Mouse (Mus musculus): ENCODE data around the gene Tspan14. TPM values are rescaled to one million over a fixed set of nuclear protein-coding genes. Genes with fewer than 3 reads are reported as not detected.

Tspan14 gene
- polyA plus RNA-seq, 1 experiment from 2014 or later = 44.6 TPM

GRCm38 (mm10) chr14:40967598-40967900, 942 bp upstream of the Tspan14 start:
- ATAC-seq = no peak
- H3K36me3 ChIP-seq = no peaks in the 10 kb centered on the region
- H3K4me2 ChIP-seq = peak overlapping the region; percentile 95
- peak overlapping the region; percentile 76 for H3K27ac ChIP-seq
- WGBS (ENCODE audit: insufficient replicate concordance) = 10% methylated on average over 6 of the region's 6 CpGs
- H3K4me3 ChIP-seq = peak overlapping the region; percentile 88
- H3K9me3 ChIP-seq (replicated peaks) = no peaks in the 10 kb centered on the region
- peak overlapping the region; percentile 66 for H3K9ac ChIP-seq
- H3K4me1 ChIP-seq = peaks cover 59% of the 10 kb centered on the region
- H3K27me3 ChIP-seq (replicated peaks) = no peaks in the 10 kb centered on the region

GRCm38 (mm10) chr14:40966862-40967597, 423 bp upstream of the Tspan14 start:
- no peaks in the 10 kb centered on the region for H3K9me3 ChIP-seq (replicated peaks)
- WGBS (ENCODE audit: insufficient replicate concordance) = under 1% methylated on average over 57 of the region's 62 CpGs

GRCm38 (mm10) chr14:40965507-40966356, 875 bp downstream of the Tspan14 start:
- ATAC-seq = no peak; the same call in 1 of the 2 replicates
- Histone ChIP-seq H3K27ac (peak overlapping the region; percentile 95), H3K27me3 (replicated peaks) (no peaks in the 10 kb centered on the region), H3K4me3 (peak overlapping the region; percentile 88), H3K4me2 (peak overlapping the region; percentile 95), H3K9me3 (replicated peaks) (no peaks in the 10 kb centered on the region), H3K36me3 (no peaks in the 10 kb centered on the region), H3K4me1 (peaks cover 65% of the 10 kb centered on the region), H3K9ac (peak overlapping the region; percentile 96)
- under 1% methylated on average over 15 of the region's 15 CpGs for WGBS (ENCODE audit: insufficient replicate concordance)

More at GRCm38 (mm10) chr14:40966862-40967597, 423 bp upstream of the Tspan14 start:
- Histone ChIP-seq H3K27ac (peak overlapping the region; percentile 95), H3K27me3 (replicated peaks) (no peaks in the 10 kb centered on the region), H3K4me2 (peak overlapping the region; percentile 95), H3K9ac (peak overlapping the region; percentile 96), H3K4me3 (peak overlapping the region; percentile 88), H3K4me1 (peaks cover 59% of the 10 kb centered on the region), H3K36me3 (no peaks in the 10 kb centered on the region)
- ATAC-seq = peak; percentile 86

GRCm38 (mm10) chr14:40964881-40965280, 1.7 kb downstream of the Tspan14 start:
- Histone ChIP-seq H3K9me3 (replicated peaks) (no peaks in the 10 kb centered on the region), H3K4me2 (peak overlapping the region; percentile 95), H3K4me3 (peak overlapping the region; percentile 88), H3K9ac (peak overlapping the region; percentile 96), H3K4me1 (peaks cover 73% of the 10 kb centered on the region), H3K27me3 (replicated peaks) (no peaks in the 10 kb centered on the region), H3K36me3 (no peaks in the 10 kb centered on the region), H3K27ac (peak overlapping the region; percentile 58)
- no peak for ATAC-seq

- H3K9me3 ChIP-seq (replicated peaks) = no peaks in the 10 kb centered on the region
- H3K27ac ChIP-seq = peak overlapping the region; percentile 58
- H3K27me3 ChIP-seq (replicated peaks) = no peaks in the 10 kb centered on the region
- ATAC-seq = no peak
- peak overlapping the region; percentile 88; the same call in 1 of the 2 replicates for H3K4me3 ChIP-seq
- H3K4me1 ChIP-seq = peaks cover 77% of the 10 kb centered on the region
- no peaks in the 10 kb centered on the region for H3K36me3 ChIP-seq
- H3K4me2 ChIP-seq = peak overlapping the region; percentile 95
- WGBS (ENCODE audit: insufficient replicate concordance) = 91% methylated on average over 3 of the region's 3 CpGs
- H3K9ac ChIP-seq = 0 out of 2 replicates have a peak overlapping the region, but pooled peaks have one; percentile 69
Measured at GRCm38 (mm10) chr14:40964214-40964610, 2.4 kb downstream of the Tspan14 start.

- Histone ChIP-seq H3K9ac (peak overlapping the region; percentile 69), H3K9me3 (replicated peaks) (no peaks in the 10 kb centered on the region), H3K27ac (peak overlapping the region; percentile 93), H3K4me3 (peak overlapping the region; percentile 31; the same call in 1 of the 2 replicates), H3K4me1 (peaks cover 82% of the 10 kb centered on the region), H3K36me3 (no peaks in the 10 kb centered on the region), H3K27me3 (replicated peaks) (no peaks in the 10 kb centered on the region), H3K4me2 (peak overlapping the region; percentile 95)
- 33% methylated on average over 3 of the region's 3 CpGs for WGBS (ENCODE audit: insufficient replicate concordance)
- ATAC-seq = no peak
Measured at GRCm38 (mm10) chr14:40963501-40964213, 3.0 kb downstream of the Tspan14 start.

- peak overlapping the region; percentile 31 for H3K4me3 ChIP-seq
Measured at GRCm38 (mm10) chr14:40962365-40963290, 4.0 kb downstream of the Tspan14 start.

GRCm38 (mm10) chr14:40960237-40960636, 6.4 kb downstream of the Tspan14 start:
- Histone ChIP-seq H3K4me2 (peak overlapping the region; percentile 21; the same call in 1 of the 2 replicates), H3K27me3 (replicated peaks) (no peaks in the 10 kb centered on the region), H3K27ac (peak overlapping the region; percentile 77), H3K9ac (0 out of 2 replicates have a peak overlapping the region, but pooled peaks have one; percentile 4), H3K9me3 (replicated peaks) (no peaks in the 10 kb centered on the region), H3K4me3 (no peak overlapping the region), H3K36me3 (no peaks in the 10 kb centered on the region), H3K4me1 (peaks cover 92% of the 10 kb centered on the region)
- WGBS (ENCODE audit: insufficient replicate concordance) = 56% methylated on average over 4 of the region's 4 CpGs
- no peak for ATAC-seq

More at GRCm38 (mm10) chr14:40962365-40963290, 4.0 kb downstream of the Tspan14 start:
- H3K4me1 ChIP-seq = peaks cover 83% of the 10 kb centered on the region
- peak; percentile 62 for ATAC-seq
- no peaks in the 10 kb centered on the region for H3K36me3 ChIP-seq
- no peaks in the 10 kb centered on the region for H3K9me3 ChIP-seq (replicated peaks)
- peak overlapping the region; percentile 69 for H3K9ac ChIP-seq
- no peaks in the 10 kb centered on the region for H3K27me3 ChIP-seq (replicated peaks)
- 37% methylated on average over 11 of the region's 11 CpGs for WGBS (ENCODE audit: insufficient replicate concordance)
- H3K27ac ChIP-seq = peak overlapping the region; percentile 93
- H3K4me2 ChIP-seq = peak overlapping the region; percentile 95

GRCm38 (mm10) chr14:40959586-40959985, 7.0 kb downstream of the Tspan14 start:
- Histone ChIP-seq H3K4me1 (peaks cover 92% of the 10 kb centered on the region), H3K9ac (peak overlapping the region; percentile 42; the same call in 1 of the 2 replicates), H3K27me3 (replicated peaks) (no peaks in the 10 kb centered on the region), H3K9me3 (replicated peaks) (no peaks in the 10 kb centered on the region), H3K27ac (peak overlapping the region; percentile 77), H3K4me3 (no peak overlapping the region), H3K36me3 (no peaks in the 10 kb centered on the region), H3K4me2 (peak overlapping the region; percentile 32)
- no peak for ATAC-seq
- WGBS (ENCODE audit: insufficient replicate concordance) = 25% methylated on average over 3 of the region's 3 CpGs

- H3K27me3 ChIP-seq (replicated peaks) = no peaks in the 10 kb centered on the region
- no peaks in the 10 kb centered on the region for H3K9me3 ChIP-seq (replicated peaks)
- peaks cover 92% of the 10 kb centered on the region for H3K4me1 ChIP-seq
- peak overlapping the region; percentile 42; the same call in 1 of the 2 replicates for H3K9ac ChIP-seq
- ATAC-seq = no peak
- no peak overlapping the region for H3K4me3 ChIP-seq
- H3K27ac ChIP-seq = peak overlapping the region; percentile 77
- H3K4me2 ChIP-seq = peak overlapping the region; percentile 32
- WGBS (ENCODE audit: insufficient replicate concordance) = 51% methylated on average over 2 of the region's 2 CpGs
- no peaks in the 10 kb centered on the region for H3K36me3 ChIP-seq
Measured at GRCm38 (mm10) chr14:40958986-40959381, 7.6 kb downstream of the Tspan14 start.
